Mouse (Mus musculus): ENCODE results near the gene Sae1.

DNA sequence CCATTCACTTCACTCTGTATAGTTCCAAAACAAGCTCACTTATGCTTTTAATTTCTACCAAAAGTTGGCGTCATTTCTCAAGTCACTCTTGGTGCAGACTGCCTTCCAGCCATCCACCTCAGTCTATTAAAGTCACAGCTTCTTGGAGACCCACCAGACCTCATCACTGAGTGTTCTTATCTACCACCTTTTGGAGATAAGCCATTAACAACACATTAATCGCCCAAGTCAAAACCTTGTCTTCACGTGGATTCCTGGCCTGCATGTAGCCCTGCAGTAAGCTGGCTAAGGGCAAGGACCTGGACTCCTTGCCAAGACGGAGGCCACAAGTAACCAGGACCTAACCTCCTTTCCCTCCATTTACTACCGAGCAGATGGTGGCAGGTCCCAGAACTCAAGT is 12.6 kb downstream of the Sae1 start:
- TF ChIP-seq CTCF (IDR thresholded peaks at IDR 0.05 in 2 of 3, conservative IDR thresholded peaks at IDR 0.05 in 1 of 3; ENCODE audit: control insufficient read depth in 1 of 3, insufficient read depth in 1 of 3, low read depth in 2 of 3, low read length in 3 of 3, poor library complexity in 1 of 3, severe bottlenecking in 1 of 3) = no peak
- no peak for TF ChIP-seq CHD1 (IDR thresholded peaks at IDR 0.05; ENCODE audit: low read depth, low read length)
- no peak for TF ChIP-seq CHD2 (IDR thresholded peaks at IDR 0.05; ENCODE audit: low read length)
- TF ChIP-seq USF1 (IDR thresholded peaks at IDR 0.05; ENCODE audit: low read depth, low read length) = no peak
- peak; percentile 60 for TF ChIP-seq GATA1 (IDR thresholded peaks at IDR 0.05; ENCODE audit: low read depth, low read length)
- TF ChIP-seq EP300 (IDR thresholded peaks at IDR 0.05; ENCODE audit: low read depth in 1 of 2, low read length in 2 of 2) = no peak
- TF ChIP-seq UBTF (IDR thresholded peaks at IDR 0.05; ENCODE audit: borderline replicate concordance, insufficient read depth, low read depth, low read length) = no peak
- no peak for TF ChIP-seq POLR2A (IDR thresholded peaks at IDR 0.05; ENCODE audit: control insufficient read depth in 1 of 2, insufficient read depth in 1 of 2, low read depth in 1 of 2, low read length in 2 of 2, poor library complexity in 1 of 2)
- no peak for TF ChIP-seq USF2 (IDR thresholded peaks at IDR 0.05; ENCODE audit: borderline replicate concordance in 1 of 2, insufficient read depth in 1 of 2, low read depth in 1 of 2, low read length in 2 of 2)
- TF ChIP-seq RAD21 (IDR thresholded peaks at IDR 0.05; ENCODE audit: low read depth, low read length) = no peak
- TF ChIP-seq NRF1 (IDR thresholded peaks at IDR 0.05; ENCODE audit: insufficient read depth, low read depth, low read length, poor library complexity, severe bottlenecking) = no peak
- no peak for TF ChIP-seq RCOR1 (IDR thresholded peaks at IDR 0.05; ENCODE audit: low read depth, low read length)
